Mouse (Mus musculus) midbrain, embryonic 12.5 days (tissue): Measurements from ENCODE around the gene Olfr555. TPM values are rescaled to one million over a fixed set of nuclear protein-coding genes. Genes with fewer than 3 reads are reported as not detected.
"Not testable (repeated sequence)": the region's sequence is repeated elsewhere in the genome, so short reads cannot be mapped to it uniquely, and the experiment has no call there.

Source experiments
- ATAC-seq: fragments of 200-750 bp; cut with Nextera tagmentation; 2 replicates; pipeline ENCODE4 v1.8.0; 2017; ENCODE audit warnings: low read depth, moderate TSS enrichment, moderate library complexity; ENCODE audit not compliant: low FRiP score
- H3K27ac ChIP-seq: fragments of 300-500 bp; sonication (generic); replicated peaks from 2 replicates; pipeline ENCODE4 v1.5.1; 2016; ENCODE audit warnings: mild to moderate bottlenecking
- H3K27me3 ChIP-seq: fragments of 300-500 bp; sonication (generic); 2 replicates; pipeline ENCODE4 v1.6.1; 2016; ENCODE audit warnings: mild to moderate bottlenecking
- H3K36me3 ChIP-seq: fragments of 300-500 bp; sonication (generic); 2 replicates; pipeline ENCODE4 v1.6.1; 2016
- H3K4me1 ChIP-seq: fragments of 300-500 bp; sonication (generic); 2 replicates; pipeline ENCODE4 v1.6.1; 2016
- H3K4me2 ChIP-seq: fragments of 300-500 bp; sonication (generic); replicated peaks from 2 replicates; pipeline ENCODE4 v1.6.1; 2016; ENCODE audit warnings: mild to moderate bottlenecking, moderate library complexity
- H3K4me3 ChIP-seq: fragments of 300-500 bp; sonication (generic); 2 replicates; pipeline ENCODE4 v1.5.1; 2016; ENCODE audit warnings: mild to moderate bottlenecking
- H3K9ac ChIP-seq: fragments of 300-500 bp; sonication (generic); replicated peaks from 2 replicates; pipeline ENCODE4 v1.6.1; 2016; ENCODE audit warnings: mild to moderate bottlenecking, moderate library complexity
- H3K9me3 ChIP-seq: fragments of 300-500 bp; sonication (generic); 2 replicates; pipeline ENCODE4 v1.6.1; 2016; ENCODE audit warnings: mild to moderate bottlenecking
- WGBS: fragments of 180-500 bp; shearing (Covaris S2); methylation state at CpG from one replicate; pipeline ENCODE4 v1.1.7; 2016; 5-methylcytosine and 5-hydroxymethylcytosine counted together
- polyA plus RNA-seq: library from polyadenylated mRNA; unstranded; fragments of >200 nt; fragmentation: Nextera tagmentation; extraction: Ambion mirVana; gene quantifications from 2 replicates; pipeline ENCODE4 v1.2.1, GENCODE M21; 2016

Gene Olfr555
- polyA plus RNA-seq, result not detected in 2 replicates

DNA sequence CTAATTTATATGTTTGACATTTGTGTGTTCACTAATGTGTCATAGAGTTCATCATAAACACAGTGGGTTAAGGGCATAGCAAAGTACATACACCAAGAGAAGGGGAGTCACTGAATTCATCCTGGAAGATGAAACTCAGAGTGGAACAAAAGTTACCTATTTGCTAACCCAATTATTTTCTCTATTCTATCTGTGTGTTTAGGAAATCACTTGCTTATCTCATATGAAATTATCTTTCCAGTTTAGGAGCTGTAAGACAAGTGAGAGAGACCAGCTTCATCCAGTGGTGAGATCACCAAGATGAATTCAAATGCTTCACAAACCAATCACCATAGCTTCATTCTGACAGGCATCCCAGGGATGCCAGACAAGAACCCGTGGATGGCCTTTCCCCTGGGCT lies at the start of gene Olfr555:
Olfr555 (plus strand) TSS at position 301 of the 400 bp plus-strand sequence.
- no peaks in the 10 kb centered on the region for H3K27me3 ChIP-seq
- no peak within 1 kb of the TSS for H3K4me3 ChIP-seq
- H3K4me2 ChIP-seq, result no peak within 1 kb of the TSS
- no peak for ATAC-seq
- no peaks in the 10 kb centered on the region for H3K36me3 ChIP-seq
- no peaks in the 10 kb centered on the region for H3K9me3 ChIP-seq
- no peak within 1 kb of the TSS for H3K9ac ChIP-seq
- no peaks in the 10 kb centered on the region for H3K4me1 ChIP-seq
- WGBS, result 60% methylated on average over 1 of the region's 1 CpGs
- no peak within 1 kb of the TSS for H3K27ac ChIP-seq

DNA sequence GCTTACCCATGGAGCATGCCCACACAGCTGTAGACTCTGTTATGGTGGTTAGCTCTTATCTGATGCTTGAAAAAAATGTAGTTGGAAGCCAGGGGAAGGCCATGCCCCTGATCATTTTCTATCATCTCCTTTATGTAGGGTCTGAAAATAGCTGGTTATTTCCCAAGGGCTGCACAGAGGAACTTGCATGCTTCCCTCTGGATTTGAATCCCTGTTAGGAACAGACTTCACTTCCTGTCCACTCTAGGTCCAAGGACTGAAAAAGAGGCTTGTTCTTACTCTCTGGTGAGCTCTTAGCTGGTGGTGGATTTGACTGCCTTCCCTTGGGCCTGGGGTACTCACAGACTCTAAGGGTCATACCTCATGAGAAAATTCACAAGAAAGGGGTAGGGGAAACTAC lies 40.5 kb upstream of the Olfr555 start, which contains the start of gene Olfr553:
Olfr553 (minus strand) TSS at position 101 of the 400 bp plus-strand sequence.
- Histone ChIP-seq H3K36me3 (no peaks in the 10 kb centered on the region), H3K9ac (no peak within 1 kb of the TSS), H3K27ac (no peak within 1 kb of the TSS), H3K9me3 (no peaks in the 10 kb centered on the region), H3K4me2 (no peak within 1 kb of the TSS), H3K27me3 (no peaks in the 10 kb centered on the region), H3K4me3 (no peak within 1 kb of the TSS), H3K4me1 (no peaks in the 10 kb centered on the region)
- ATAC-seq, result no peak

- Histone ChIP-seq H3K36me3 (no peaks in the 10 kb centered on the region), H3K9me3 (no peaks in the 10 kb centered on the region), H3K4me3 (no peak overlapping the region), H3K9ac (no peak overlapping the region), H3K27ac (no peak overlapping the region), H3K4me2 (no peak overlapping the region), H3K4me1 (no peaks in the 10 kb centered on the region), H3K27me3 (no peaks in the 10 kb centered on the region)
- no peak for ATAC-seq
- 79% methylated on average over 5 of the region's 5 CpGs for WGBS
These were observed 39.0 kb upstream of the Olfr555 start for GRCm38 (mm10) chr7:102619608-102620007.

- not testable (repeated sequence) for H3K4me2 ChIP-seq, ATAC-seq, H3K36me3 ChIP-seq, H3K27ac ChIP-seq, H3K27me3 ChIP-seq, H3K9me3 ChIP-seq, H3K4me1 ChIP-seq, H3K9ac ChIP-seq, H3K4me3 ChIP-seq
- 83% methylated on average over 19 of the region's 19 CpGs for WGBS
These were observed 38.3 kb upstream of the Olfr555 start for GRCm38 (mm10) chr7:102620368-102620767.

- no peak overlapping the region for H3K27ac ChIP-seq
- H3K4me2 ChIP-seq, result no peak overlapping the region
- WGBS, result 34% methylated on average over 3 of the region's 3 CpGs
- no peaks in the 10 kb centered on the region for H3K4me1 ChIP-seq
- no peaks in the 10 kb centered on the region for H3K9me3 ChIP-seq
- no peak overlapping the region for H3K9ac ChIP-seq
- H3K36me3 ChIP-seq, result no peaks in the 10 kb centered on the region
- no peak overlapping the region for H3K4me3 ChIP-seq
- no peak for ATAC-seq
- H3K27me3 ChIP-seq, result no peaks in the 10 kb centered on the region
These were observed 22.0 kb upstream of the Olfr555 start for GRCm38 (mm10) chr7:102636665-102637064.

DNA sequence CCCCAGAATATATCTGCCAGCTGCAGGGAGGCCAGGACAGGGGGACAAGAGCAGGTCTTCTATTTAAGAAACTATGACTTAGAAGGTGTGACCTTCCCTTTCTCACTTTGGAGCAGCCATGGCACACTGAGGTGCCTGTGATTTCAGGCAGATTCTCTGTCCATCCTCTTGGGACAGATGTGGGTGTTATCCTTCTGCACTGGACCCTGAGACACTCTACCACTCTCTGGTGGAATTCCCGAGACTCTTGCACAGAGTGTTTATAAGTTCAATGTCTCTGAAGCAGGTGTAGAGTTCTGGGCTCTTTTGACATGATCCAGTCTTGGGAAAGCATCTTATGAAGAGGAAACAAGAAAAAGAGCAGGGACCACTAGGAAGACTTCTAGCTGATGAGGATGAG lies 20.5 kb upstream of the Olfr555 start, which contains the start of gene Olfr554:
Olfr554 (plus strand) TSS at position 301 of the 400 bp plus-strand sequence.
- 82% methylated on average over 1 of the region's 1 CpGs for WGBS
- Histone ChIP-seq H3K9me3 (no peaks in the 10 kb centered on the region), H3K27ac (no peak within 1 kb of the TSS), H3K36me3 (no peaks in the 10 kb centered on the region), H3K9ac (no peak within 1 kb of the TSS), H3K4me1 (no peaks in the 10 kb centered on the region), H3K27me3 (no peaks in the 10 kb centered on the region), H3K4me2 (no peak within 1 kb of the TSS), H3K4me3 (no peak within 1 kb of the TSS)
- no peak for ATAC-seq

GRCm38 (mm10) chr7:102644945-102645344 lies 13.7 kb upstream of the Olfr555 start:
- not testable (repeated sequence) for H3K9me3 ChIP-seq, H3K9ac ChIP-seq, H3K27me3 ChIP-seq, H3K4me1 ChIP-seq, H3K27ac ChIP-seq, H3K4me3 ChIP-seq, H3K4me2 ChIP-seq, ATAC-seq, H3K36me3 ChIP-seq
- WGBS, result 89% methylated on average over 3 of the region's 4 CpGs

DNA sequence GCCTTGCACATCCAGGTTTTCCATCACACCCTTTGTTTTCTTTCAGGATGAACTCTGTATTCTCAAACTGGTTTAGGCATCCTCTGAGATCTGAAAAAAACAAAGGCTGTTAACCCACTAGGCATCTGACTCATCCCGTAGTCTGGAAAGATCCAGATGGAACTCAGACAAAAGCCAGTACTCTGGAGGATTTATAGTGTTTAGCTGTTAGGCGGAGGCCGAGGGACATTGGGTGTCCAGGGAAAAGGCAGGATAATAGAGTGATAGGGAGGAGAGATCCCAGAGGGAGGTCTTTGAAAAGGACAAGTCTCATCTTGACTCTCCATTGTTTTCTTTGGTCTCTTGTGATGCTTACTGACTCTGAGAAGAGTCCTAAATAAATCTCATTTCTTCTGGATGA lies 6.0 kb downstream of the Olfr555 start, which contains the start of gene Olfr556:
Olfr556 (plus strand) TSS at position 301 of the 400 bp plus-strand sequence.
- no peak within 1 kb of the TSS for H3K9ac ChIP-seq

GRCm38 (mm10) chr7:102665378-102665777 lies 6.8 kb downstream of the Olfr555 start:
- H3K4me1 ChIP-seq, result no peaks in the 10 kb centered on the region
- H3K27ac ChIP-seq, result no peak overlapping the region
- no peaks in the 10 kb centered on the region for H3K27me3 ChIP-seq
- no peak overlapping the region for H3K9ac ChIP-seq
- 41% methylated on average over 2 of the region's 2 CpGs for WGBS
- H3K4me2 ChIP-seq, result no peak overlapping the region
- H3K4me3 ChIP-seq, result no peak overlapping the region
- no peaks in the 10 kb centered on the region for H3K36me3 ChIP-seq
- ATAC-seq, result no peak
- H3K9me3 ChIP-seq, result no peaks in the 10 kb centered on the region

More for the DNA sequence above, 6.0 kb downstream of the Olfr555 start, which contains the start of gene Olfr556:
- WGBS, result 41% methylated on average over 3 of the region's 3 CpGs
- no peaks in the 10 kb centered on the region for H3K4me1 ChIP-seq
- no peak within 1 kb of the TSS for H3K27ac ChIP-seq
- H3K36me3 ChIP-seq, result no peaks in the 10 kb centered on the region
- H3K4me3 ChIP-seq, result no peak within 1 kb of the TSS
- H3K27me3 ChIP-seq, result no peaks in the 10 kb centered on the region
- ATAC-seq, result no peak
- no peak within 1 kb of the TSS for H3K4me2 ChIP-seq
- H3K9me3 ChIP-seq, result no peaks in the 10 kb centered on the region

DNA sequence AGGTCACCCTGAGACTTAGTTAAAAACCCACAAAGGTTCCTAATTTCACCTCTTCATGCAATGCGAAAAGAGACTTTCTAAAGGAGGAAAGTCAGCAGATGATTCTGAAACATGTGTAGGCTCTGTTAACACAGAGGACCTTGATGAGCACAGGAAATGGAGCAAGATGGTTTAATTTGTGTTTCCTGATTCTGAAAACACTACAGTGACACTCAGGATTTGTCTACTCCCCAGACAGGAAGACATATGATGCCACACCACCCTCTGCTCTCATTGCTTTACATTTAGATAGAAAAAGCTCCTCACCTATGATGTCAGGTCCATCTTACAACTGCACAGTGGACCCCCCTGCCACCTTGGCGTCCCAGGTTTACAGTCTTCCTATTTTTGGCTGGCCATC lies 17.6 kb downstream of the Olfr555 start:
- H3K4me1 ChIP-seq, result no peaks in the 10 kb centered on the region
- no peaks in the 10 kb centered on the region for H3K9me3 ChIP-seq
- H3K36me3 ChIP-seq, result no peaks in the 10 kb centered on the region
- H3K27ac ChIP-seq, result no peak overlapping the region
- no peak overlapping the region for H3K4me3 ChIP-seq
- no peaks in the 10 kb centered on the region for H3K27me3 ChIP-seq
- H3K4me2 ChIP-seq, result no peak overlapping the region
- H3K9ac ChIP-seq, result no peak overlapping the region
- 95% methylated on average over 2 of the region's 2 CpGs for WGBS
- no peak for ATAC-seq

DNA sequence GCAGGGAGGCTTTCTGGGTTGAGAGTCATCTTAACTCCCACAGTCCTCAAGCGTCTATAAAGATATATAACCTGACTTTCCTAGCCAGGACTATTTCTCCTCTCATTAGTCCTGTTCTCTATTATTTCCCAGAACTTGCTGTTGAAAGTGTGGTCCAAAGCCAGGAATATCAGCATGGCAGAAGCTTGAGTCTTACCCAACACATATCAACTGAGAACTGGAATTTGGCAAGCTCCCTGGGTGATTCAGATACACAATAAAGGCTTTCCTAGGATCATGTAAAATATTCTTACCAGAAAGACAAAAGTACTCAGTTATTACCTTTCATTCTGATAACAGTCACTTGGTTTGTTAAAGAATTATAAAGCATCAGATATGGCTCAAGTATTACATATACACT lies 23.3 kb downstream of the Olfr555 start:
- Histone ChIP-seq H3K27me3 (no peaks in the 10 kb centered on the region), H3K9ac (no peak overlapping the region), H3K36me3 (no peaks in the 10 kb centered on the region), H3K4me3 (no peak overlapping the region), H3K4me2 (no peak overlapping the region), H3K27ac (no peak overlapping the region), H3K4me1 (no peaks in the 10 kb centered on the region), H3K9me3 (no peaks in the 10 kb centered on the region)
- ATAC-seq, result no peak
- WGBS, result 88% methylated on average over 1 of the region's 1 CpGs

DNA sequence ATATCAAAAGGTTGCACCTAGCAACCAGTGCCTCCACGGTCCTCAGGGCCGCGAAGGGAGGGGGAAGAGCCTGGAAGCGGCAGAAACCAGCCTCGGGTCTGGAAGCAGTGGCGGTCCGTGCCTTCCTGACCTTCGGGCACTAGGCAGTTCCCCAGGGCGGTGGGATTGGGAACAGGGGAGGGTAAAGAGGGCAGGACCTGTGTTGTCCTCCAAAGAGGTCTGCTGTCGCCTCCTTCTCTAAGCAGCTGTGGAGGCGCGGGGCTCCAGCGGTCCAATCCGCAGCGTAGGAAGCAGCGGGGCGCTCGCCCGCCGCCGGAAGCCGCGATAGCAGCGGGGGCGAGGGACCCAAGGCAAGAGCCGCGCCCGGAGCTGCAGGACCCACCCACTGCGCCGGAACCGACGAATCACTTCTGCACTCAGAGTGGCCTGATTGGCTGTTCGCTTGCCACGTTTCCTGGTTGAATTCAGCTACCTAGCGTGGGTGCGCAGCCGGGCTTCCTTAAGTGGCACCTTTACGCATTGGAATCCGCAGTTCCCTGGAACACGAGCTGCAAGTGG lies 28.4 kb downstream of the Olfr555 start, which contains the start of gene Trim68:
Trim68 (minus strand) TSS at position 384 of the 558 bp plus-strand sequence.
- Histone ChIP-seq H3K4me2 (peak within 1 kb of the TSS; percentile 56), H3K9me3 (no peaks in the 10 kb centered on the region), H3K9ac (peak within 1 kb of the TSS; percentile 60), H3K27me3 (no peaks in the 10 kb centered on the region), H3K4me1 (no peaks in the 10 kb centered on the region), H3K27ac (peak within 1 kb of the TSS; percentile 52), H3K36me3 (no peaks in the 10 kb centered on the region), H3K4me3 (peak within 1 kb of the TSS; percentile 58)
- under 1% methylated on average over 40 of the region's 40 CpGs for WGBS
- ATAC-seq, result peak; percentile 100
